Mouse (Mus musculus) hindbrain, postnatal 0 days (tissue): ENCODE results near the gene Prkcz. TPM values are rescaled to one million over a fixed set of nuclear protein-coding genes. Genes with fewer than 3 reads are reported as not detected.
A peak's percentile ranks its signal among the peaks of the same experiment; 100 is the strongest.

ENCODE experiments used
- ATAC-seq: fragments of 200-750 bp; cut with Nextera tagmentation; 2 replicates; pipeline ENCODE4 v1.8.0; 2017; ENCODE audit warnings: mild to moderate bottlenecking, moderate TSS enrichment, moderate library complexity
- DNase-seq: peaks from one replicate; pipeline ENCODE4 v3.0.0-alpha.2; 2015; ENCODE audit warnings: low spot score
- H3K27ac ChIP-seq: fragments of 300-500 bp; sonication (generic); 2 replicates; pipeline ENCODE4 v1.5.1; 2014; ENCODE audit warnings: mild to moderate bottlenecking
- H3K27me3 ChIP-seq: fragments of 300-500 bp; sonication (generic); 2 replicates; pipeline ENCODE4 v1.6.1; 2014; ENCODE audit warnings: low read length, mixed read lengths; ENCODE audit not compliant: insufficient read depth
- H3K36me3 ChIP-seq: fragments of 300-500 bp; sonication (generic); 2 replicates; pipeline ENCODE4 v1.6.1; 2014; ENCODE audit warnings: low read length, mixed read lengths; ENCODE audit not compliant: insufficient read depth
- H3K4me1 ChIP-seq: fragments of 300-500 bp; sonication (generic); 2 replicates; pipeline ENCODE4 v1.6.1; 2014; ENCODE audit warnings: antibody characterized with exemption, low read length, mixed read lengths; ENCODE audit not compliant: insufficient read depth
- H3K4me2 ChIP-seq: fragments of 300-500 bp; sonication (generic); 2 replicates; pipeline ENCODE4 v1.6.1; 2014; ENCODE audit warnings: low read depth, mild to moderate bottlenecking, low read length, moderate library complexity, mixed read lengths
- H3K4me3 ChIP-seq: fragments of 300-500 bp; sonication (generic); 2 replicates; pipeline ENCODE4 v1.5.1; 2014; ENCODE audit warnings: low read length
- H3K9ac ChIP-seq: fragments of 300-500 bp; sonication (generic); replicated peaks from 2 replicates; pipeline ENCODE4 v1.6.1; 2014; ENCODE audit warnings: mild to moderate bottlenecking, low read length, moderate library complexity, mixed read lengths
- H3K9me3 ChIP-seq: fragments of 300-500 bp; sonication (generic); 2 replicates; pipeline ENCODE4 v1.6.1; 2016; ENCODE audit warnings: low read length, mixed read lengths
- CTCF ChIP-seq: IDR thresholded peaks from 2 replicates; pipeline ENCODE4 v1.5.1; 2016; ENCODE audit warnings: antibody characterized with exemption, control low read depth, low read depth
- WGBS: fragments of 180-500 bp; shearing (Covaris S2); extraction: QIAGEN DNeasy Blood & Tissue Kit; methylation state at CpG from one replicate; pipeline ENCODE4 v1.1.7; 2014; 5-methylcytosine and 5-hydroxymethylcytosine counted together
- polyA plus RNA-seq: library from polyadenylated mRNA; unstranded; fragments of >200 nt; fragmentation: Nextera tagmentation; extraction: Ambion mirVana; gene quantifications from 2 replicates; pipeline ENCODE4 v1.2.1, GENCODE M21; 2015
- total RNA-seq: library from RNA; depleted of rRNA; stranded (reverse); fragments of >200 nt; gene quantifications from 2 replicates; pipeline ENCODE4 v1.2.3, GENCODE M21; 2014; rRNA removed

Gene Prkcz
- total and polyA plus RNA-seq, 2 experiments from 2014 or later: 84.2 to 85.1 TPM

- no peak overlapping the region for H3K27ac ChIP-seq
- DNase-seq: no peak
- H3K4me1 ChIP-seq: peaks cover 61% of the 10 kb centered on the region
- TF ChIP-seq CTCF: no peak
- no peaks in the 10 kb centered on the region for H3K36me3 ChIP-seq
- H3K4me3 ChIP-seq: no peak overlapping the region
- no peak for ATAC-seq
- peak overlapping the region; percentile 100 for H3K4me2 ChIP-seq
- WGBS: 55% methylated on average over 10 of the region's 10 CpGs
- H3K9ac ChIP-seq: no peak overlapping the region
- no peaks in the 10 kb centered on the region for H3K9me3 ChIP-seq
- no peaks in the 10 kb centered on the region for H3K27me3 ChIP-seq
Measured at GRCm38 (mm10) chr4:155214793-155215192, 146.4 kb downstream of the Prkcz start.

- peaks cover 59% of the 10 kb centered on the region for H3K4me1 ChIP-seq
- no peaks in the 10 kb centered on the region for H3K27me3 ChIP-seq
- no peak for ATAC-seq
- TF ChIP-seq CTCF: no peak
- no peak for DNase-seq
- H3K9me3 ChIP-seq: no peaks in the 10 kb centered on the region
- H3K4me2 ChIP-seq: peak overlapping the region; percentile 100; the same call in 1 of the 2 replicates
- H3K4me3 ChIP-seq: no peak overlapping the region
- 0 out of 2 replicates have a peak overlapping the region, but pooled peaks have one; percentile 18 for H3K9ac ChIP-seq
- H3K27ac ChIP-seq: no peak overlapping the region
- no peaks in the 10 kb centered on the region for H3K36me3 ChIP-seq
- WGBS: 54% methylated on average over 6 of the region's 6 CpGs
Measured at GRCm38 (mm10) chr4:155214188-155214587, 147.0 kb downstream of the Prkcz start.

GRCm38 (mm10) chr4:155213752-155214054 is 147.5 kb downstream of the Prkcz start:
- H3K36me3 ChIP-seq: no peaks in the 10 kb centered on the region
- DNase-seq: no peak
- no peak overlapping the region for H3K27ac ChIP-seq
- H3K9ac ChIP-seq: 0 out of 2 replicates have a peak overlapping the region, but pooled peaks have one; percentile 18
- peaks cover 55% of the 10 kb centered on the region for H3K4me1 ChIP-seq
- H3K4me3 ChIP-seq: no peak overlapping the region
- no peak overlapping the region for H3K4me2 ChIP-seq
- H3K27me3 ChIP-seq: no peaks in the 10 kb centered on the region
- 33% methylated on average over 6 of the region's 6 CpGs for WGBS
- H3K9me3 ChIP-seq: no peaks in the 10 kb centered on the region
- TF ChIP-seq CTCF: no peak
- peak; percentile 39; the same call in 1 of the 2 replicates for ATAC-seq

- 31% methylated on average over 9 of the region's 9 CpGs for WGBS
- H3K9me3 ChIP-seq: no peaks in the 10 kb centered on the region
- no peaks in the 10 kb centered on the region for H3K27me3 ChIP-seq
- DNase-seq: peak; percentile 63
- no peak overlapping the region for H3K4me2 ChIP-seq
- peak; percentile 39; the same call in 1 of the 2 replicates for ATAC-seq
- peak; percentile 30 for TF ChIP-seq CTCF
- peaks cover 55% of the 10 kb centered on the region for H3K4me1 ChIP-seq
- no peak overlapping the region for H3K9ac ChIP-seq
- no peaks in the 10 kb centered on the region for H3K36me3 ChIP-seq
- no peak overlapping the region for H3K4me3 ChIP-seq
- H3K27ac ChIP-seq: no peak overlapping the region
Measured at GRCm38 (mm10) chr4:155213052-155213751, 148.0 kb downstream of the Prkcz start.

Other genes with a start within 250 kb of the Prkcz start
- gene Ski, start 138.8 kb downstream of the Prkcz start, total RNA-seq: 69.8 and 71.3 TPM in 2 replicates
- 8.8 and 9.5 TPM in 2 replicates for gene Ski, start 138.8 kb downstream of the Prkcz start, polyA plus RNA-seq
- gene Faap20, start 111.6 kb downstream of the Prkcz start, total RNA-seq: 51.2 and 61.4 TPM in 2 replicates
- 60.8 and 62.5 TPM in 2 replicates for gene Faap20, start 111.6 kb downstream of the Prkcz start, polyA plus RNA-seq
- gene Gabrd, start 36.8 kb upstream of the Prkcz start, total RNA-seq: 0.42 and 0.72 TPM in 2 replicates
- gene Gabrd, start 36.8 kb upstream of the Prkcz start, polyA plus RNA-seq: 0.29 and 0.50 TPM in 2 replicates
- gene Cfap74, start 47.8 kb upstream of the Prkcz start, total RNA-seq: 3.7 and 5.7 TPM in 2 replicates
- 5.2 and 5.5 TPM in 2 replicates for gene Cfap74, start 47.8 kb upstream of the Prkcz start, polyA plus RNA-seq
- 0.61 and 3.7 TPM in 2 replicates for gene Tmem52, start 107.8 kb upstream of the Prkcz start, total RNA-seq
- 0.46 and 0.74 TPM in 2 replicates for gene Tmem52, start 107.8 kb upstream of the Prkcz start, polyA plus RNA-seq
- 363 and 456 TPM in 2 replicates for gene Gnb1, start 130.0 kb upstream of the Prkcz start, total RNA-seq
- 1,192 and 1,230 TPM in 2 replicates for gene Gnb1, start 130.0 kb upstream of the Prkcz start, polyA plus RNA-seq
- gene Nadk, start 201.0 kb upstream of the Prkcz start, total RNA-seq: 98.6 and 108 TPM in 2 replicates
- 57.5 and 59.6 TPM in 2 replicates for gene Nadk, start 201.0 kb upstream of the Prkcz start, polyA plus RNA-seq
- gene Slc35e2, start 240.1 kb upstream of the Prkcz start, total RNA-seq: 72.0 and 77.2 TPM in 2 replicates
- 11.1 and 13.2 TPM in 2 replicates for gene Slc35e2, start 240.1 kb upstream of the Prkcz start, polyA plus RNA-seq